Comparison of ENCODE assay signal across 8 mouse cellular contexts in genomic region chr11:69846198-69846680, GRCm38 (mm10). TPM values are rescaled to one million over a fixed set of nuclear protein-coding genes. Genes with fewer than 3 reads are reported as not detected.
DNase-seq lines count a peak whose midpoint lies in the region; ATAC-seq lines count a peak whose summit lies in the region.

Gene Plscr3, plus strand, starts transcription at chr11:69846376.

- H3K9me3 ChIP-seq in hindbrain, embryonic 15.5 days = no peaks in the 10 kb centered on the region

- peak; percentile 95 for ATAC-seq in hindbrain, embryonic 15.5 days (ENCODE audit: low FRiP score, low read depth)

- under 1% methylated on average over 37 of the region's 38 CpGs for WGBS in hindbrain, embryonic 15.5 days

- H3K9ac ChIP-seq in hindbrain, embryonic 15.5 days = peak within 1 kb of the TSS; percentile 81

- DNase-seq in R1 (ENCODE audit: low read depth, low spot score) = peak; percentile 95
- DNase-seq in cerebellum, postnatal 25 days = peak; percentile 92 to 95
- peak; percentile 87 to 89 for DNase-seq in frontal cortex, postnatal 36 days (ENCODE audit: low spot score in 2 of 2)
- DNase-seq in left cerebral cortex, adult 11 months (ENCODE audit: low spot score) = peak; percentile 69
- DNase-seq in lung, postnatal 4 days = peak; percentile 94
- DNase-seq in retina, postnatal 7 days (ENCODE audit: low read depth, low spot score) = peak; percentile 74
- DNase-seq in urinary bladder, adult 2 months (ENCODE audit: low spot score) = peak; percentile 92

- peak within 1 kb of the TSS; percentile 75 for H3K4me2 ChIP-seq in hindbrain, embryonic 15.5 days

- H3K27me3 ChIP-seq in hindbrain, embryonic 15.5 days = no peaks in the 10 kb centered on the region

- H3K36me3 ChIP-seq in hindbrain, embryonic 15.5 days = peaks cover 16% of the 10 kb centered on the region; the same call in 1 of the 2 replicates

- H3K4me3 ChIP-seq in hindbrain, embryonic 15.5 days = peak within 1 kb of the TSS; percentile 69

- H3K27ac ChIP-seq in hindbrain, embryonic 15.5 days (replicated peaks) = peak within 1 kb of the TSS; percentile 96

- peaks cover 26% of the 10 kb centered on the region for H3K4me1 ChIP-seq in hindbrain, embryonic 15.5 days (replicated peaks)

RNA-seq across cellular contexts. Expression of gene Plscr3, which starts in this region (rescaled TPM):
- 46.0 and 47.5 TPM in 2 replicates for polyA plus RNA-seq in hindbrain, embryonic 15.5 days (2015; fragmentation: Nextera tagmentation; extraction: Ambion mirVana)
- polyA plus RNA-seq in urinary bladder, adult 2 months (2012; rRNA removed) = 104 and 110 TPM in 2 replicates

Comparison
In these comparisons a context has a peak if more than half of its experiments do, and no peak if none do; other contexts are left out.
1. Peak in every context shown above with its lines: DNase-seq, ATAC-seq, H3K4me3 ChIP-seq and H3K27ac ChIP-seq.